Mouse (Mus musculus): ENCODE results near the gene Atf3. TPM values are rescaled to one million over a fixed set of nuclear protein-coding genes. Genes with fewer than 3 reads are reported as not detected.
"Not testable (repeated sequence)": the region's sequence is repeated elsewhere in the genome, so short reads cannot be mapped to it uniquely, and the experiment has no call there.

The Atf3 gene
- polyA plus RNA-seq, 1 experiment from 2014 or later, result 1.7 TPM

- H3K36me3 ChIP-seq (replicated peaks), result no peaks in the 10 kb centered on the region
- H3K27me3 ChIP-seq, result no peaks in the 10 kb centered on the region
- peaks cover 4% of the 10 kb centered on the region; the same call in 1 of the 2 replicates for H3K4me1 ChIP-seq
- WGBS, result 78% methylated on average over 4 of the region's 4 CpGs
- ATAC-seq (ENCODE audit: low FRiP score), result no peak
- no peaks in the 10 kb centered on the region for H3K9me3 ChIP-seq
- H3K4me2 ChIP-seq, result no peak overlapping the region
- no peak overlapping the region for H3K4me3 ChIP-seq (replicated peaks)
- no peak overlapping the region for H3K27ac ChIP-seq
- H3K9ac ChIP-seq, result no peak overlapping the region
These were observed 51.6 kb downstream of the Atf3 start for GRCm38 (mm10) chr1:191166189-191166588.

GRCm38 (mm10) chr1:191164717-191165116 is 53.1 kb downstream of the Atf3 start, which contains the start of gene Fam71a:
Gene Fam71a (minus strand): TSS chr1:191164817.
- WGBS, result 88% methylated on average over 3 of the region's 3 CpGs
- Histone ChIP-seq H3K4me3 (replicated peaks) (no peak within 1 kb of the TSS), H3K27ac (no peak within 1 kb of the TSS), H3K4me1 (peaks cover 4% of the 10 kb centered on the region; the same call in 1 of the 2 replicates), H3K9me3 (no peaks in the 10 kb centered on the region), H3K4me2 (no peak within 1 kb of the TSS), H3K9ac (no peak within 1 kb of the TSS), H3K36me3 (replicated peaks) (no peaks in the 10 kb centered on the region), H3K27me3 (no peaks in the 10 kb centered on the region)
- ATAC-seq (ENCODE audit: low FRiP score), result no peak

GRCm38 (mm10) chr1:191154314-191154713 is 63.5 kb downstream of the Atf3 start:
- Histone ChIP-seq H3K4me2 (no peak overlapping the region), H3K4me3 (replicated peaks) (no peak overlapping the region), H3K9ac (no peak overlapping the region), H3K9me3 (0 out of 2 replicates have a peak, but pooled peaks cover 11% of the 10 kb centered on the region), H3K27ac (no peak overlapping the region), H3K36me3 (replicated peaks) (no peaks in the 10 kb centered on the region), H3K27me3 (no peaks in the 10 kb centered on the region), H3K4me1 (no peaks in the 10 kb centered on the region)
- no peak for ATAC-seq (ENCODE audit: low FRiP score)
- 70% methylated on average over 3 of the region's 3 CpGs for WGBS

GRCm38 (mm10) chr1:191153052-191153451 is 64.8 kb downstream of the Atf3 start:
- Histone ChIP-seq H3K9ac (no peak overlapping the region), H3K4me1 (no peaks in the 10 kb centered on the region), H3K4me3 (replicated peaks) (no peak overlapping the region), H3K36me3 (replicated peaks) (no peaks in the 10 kb centered on the region), H3K9me3 (0 out of 2 replicates have a peak, but pooled peaks cover 11% of the 10 kb centered on the region), H3K27me3 (no peaks in the 10 kb centered on the region), H3K4me2 (no peak overlapping the region), H3K27ac (no peak overlapping the region)
- WGBS, result 17% methylated on average over 4 of the region's 4 CpGs
- no peak for ATAC-seq (ENCODE audit: low FRiP score)

GRCm38 (mm10) chr1:191150924-191151605 is 66.8 kb downstream of the Atf3 start:
- 0 out of 2 replicates have a peak, but pooled peaks cover under 1% of the 10 kb centered on the region for H3K9me3 ChIP-seq
- WGBS, result 85% methylated on average over 8 of the region's 8 CpGs
- H3K4me1 ChIP-seq, result no peaks in the 10 kb centered on the region
- no peak overlapping the region for H3K4me3 ChIP-seq (replicated peaks)
- H3K27ac ChIP-seq, result no peak overlapping the region
- H3K9ac ChIP-seq, result no peak overlapping the region
- ATAC-seq (ENCODE audit: low FRiP score), result no peak
- H3K27me3 ChIP-seq, result no peaks in the 10 kb centered on the region
- H3K36me3 ChIP-seq (replicated peaks), result no peaks in the 10 kb centered on the region
- H3K4me2 ChIP-seq, result no peak overlapping the region

GRCm38 (mm10) chr1:191149489-191149888 is 68.3 kb downstream of the Atf3 start:
- H3K4me3 ChIP-seq (replicated peaks); H3K9ac ChIP-seq; H3K27ac ChIP-seq; H3K4me2 ChIP-seq; ATAC-seq (ENCODE audit: low FRiP score); H3K27me3 ChIP-seq; H3K36me3 ChIP-seq (replicated peaks); H3K4me1 ChIP-seq; H3K9me3 ChIP-seq: not testable (repeated sequence)
- WGBS, result 86% methylated on average over 5 of the region's 5 CpGs

- WGBS, result 90% methylated on average over 8 of the region's 8 CpGs
- H3K27ac ChIP-seq, result no peak overlapping the region
These were observed 76.9 kb downstream of the Atf3 start for GRCm38 (mm10) chr1:191140983-191141382.

GRCm38 (mm10) chr1:191138874-191139495 is 78.9 kb downstream of the Atf3 start:
- 62% methylated on average over 7 of the region's 7 CpGs for WGBS
- H3K9me3 ChIP-seq, result peaks cover 4% of the 10 kb centered on the region; the same call in 1 of the 2 replicates
- H3K27ac ChIP-seq, result no peak overlapping the region
- no peak overlapping the region for H3K9ac ChIP-seq
- 0 out of 2 replicates have a peak, but pooled peaks cover 3% of the 10 kb centered on the region for H3K27me3 ChIP-seq
- H3K4me1 ChIP-seq, result no peaks in the 10 kb centered on the region; the same call in 1 of the 2 replicates
- no peaks in the 10 kb centered on the region for H3K36me3 ChIP-seq (replicated peaks)
- ATAC-seq (ENCODE audit: low FRiP score), result no peak
- no peak overlapping the region for H3K4me2 ChIP-seq
- H3K4me3 ChIP-seq (replicated peaks), result no peak overlapping the region

More at GRCm38 (mm10) chr1:191140983-191141382, 76.9 kb downstream of the Atf3 start:
- H3K9me3 ChIP-seq, result peaks cover 4% of the 10 kb centered on the region; the same call in 1 of the 2 replicates
- 0 out of 2 replicates have a peak, but pooled peaks cover 1% of the 10 kb centered on the region for H3K27me3 ChIP-seq
- no peak overlapping the region for H3K4me3 ChIP-seq (replicated peaks)
- no peak overlapping the region for H3K9ac ChIP-seq
- no peaks in the 10 kb centered on the region for H3K36me3 ChIP-seq (replicated peaks)
- H3K4me1 ChIP-seq, result no peaks in the 10 kb centered on the region; the same call in 1 of the 2 replicates
- no peak for ATAC-seq (ENCODE audit: low FRiP score)
- no peak overlapping the region for H3K4me2 ChIP-seq

GRCm38 (mm10) chr1:191138436-191138835 is 79.4 kb downstream of the Atf3 start:
- H3K4me1 ChIP-seq, result no peaks in the 10 kb centered on the region; the same call in 1 of the 2 replicates
- no peak overlapping the region for H3K4me3 ChIP-seq (replicated peaks)
- no peak overlapping the region for H3K9ac ChIP-seq
- 0 out of 2 replicates have a peak, but pooled peaks cover 3% of the 10 kb centered on the region for H3K27me3 ChIP-seq
- 85% methylated on average over 4 of the region's 4 CpGs for WGBS
- H3K9me3 ChIP-seq, result peaks cover 4% of the 10 kb centered on the region; the same call in 1 of the 2 replicates
- H3K27ac ChIP-seq, result no peak overlapping the region
- H3K36me3 ChIP-seq (replicated peaks), result no peaks in the 10 kb centered on the region
- no peak overlapping the region for H3K4me2 ChIP-seq
- no peak for ATAC-seq (ENCODE audit: low FRiP score)

GRCm38 (mm10) chr1:191135406-191135805 is 82.4 kb downstream of the Atf3 start:
- no peak overlapping the region for H3K4me2 ChIP-seq
- 54% methylated on average over 4 of the region's 4 CpGs for WGBS
- no peak for ATAC-seq (ENCODE audit: low FRiP score)

GRCm38 (mm10) chr1:191132934-191133333 is 84.9 kb downstream of the Atf3 start:
- H3K9ac ChIP-seq, result no peak overlapping the region

More at GRCm38 (mm10) chr1:191135406-191135805, 82.4 kb downstream of the Atf3 start:
- no peak overlapping the region for H3K9ac ChIP-seq
- H3K27me3 ChIP-seq, result 0 out of 2 replicates have a peak, but pooled peaks cover 3% of the 10 kb centered on the region
- no peak overlapping the region for H3K4me3 ChIP-seq (replicated peaks)
- no peaks in the 10 kb centered on the region for H3K9me3 ChIP-seq
- no peaks in the 10 kb centered on the region for H3K36me3 ChIP-seq (replicated peaks)
- no peak overlapping the region for H3K27ac ChIP-seq
- no peaks in the 10 kb centered on the region; the same call in none of the 2 replicates for H3K4me1 ChIP-seq

GRCm38 (mm10) chr1:191132240-191132639 is 85.6 kb downstream of the Atf3 start:
- H3K4me3 ChIP-seq (replicated peaks), result no peak overlapping the region

More at GRCm38 (mm10) chr1:191132934-191133333, 84.9 kb downstream of the Atf3 start:
- peaks cover 10% of the 10 kb centered on the region for H3K9me3 ChIP-seq
- no peak overlapping the region for H3K4me3 ChIP-seq (replicated peaks)
- H3K27me3 ChIP-seq, result 0 out of 2 replicates have a peak, but pooled peaks cover 3% of the 10 kb centered on the region
- no peak overlapping the region for H3K27ac ChIP-seq
- H3K4me2 ChIP-seq, result no peak overlapping the region
- 77% methylated on average over 5 of the region's 5 CpGs for WGBS
- no peaks in the 10 kb centered on the region for H3K36me3 ChIP-seq (replicated peaks)
- ATAC-seq (ENCODE audit: low FRiP score), result no peak
- H3K4me1 ChIP-seq, result no peaks in the 10 kb centered on the region; the same call in 1 of the 2 replicates

More at GRCm38 (mm10) chr1:191132240-191132639, 85.6 kb downstream of the Atf3 start:
- ATAC-seq (ENCODE audit: low FRiP score), result no peak
- Histone ChIP-seq H3K9ac (no peak overlapping the region), H3K36me3 (replicated peaks) (no peaks in the 10 kb centered on the region), H3K27me3 (0 out of 2 replicates have a peak, but pooled peaks cover 3% of the 10 kb centered on the region), H3K27ac (no peak overlapping the region), H3K4me2 (no peak overlapping the region), H3K9me3 (peaks cover 10% of the 10 kb centered on the region), H3K4me1 (no peaks in the 10 kb centered on the region; the same call in 1 of the 2 replicates)
- 89% methylated on average over 5 of the region's 5 CpGs for WGBS

All from forebrain, embryonic 12.5 days (tissue).